In the genomic region with DNA sequence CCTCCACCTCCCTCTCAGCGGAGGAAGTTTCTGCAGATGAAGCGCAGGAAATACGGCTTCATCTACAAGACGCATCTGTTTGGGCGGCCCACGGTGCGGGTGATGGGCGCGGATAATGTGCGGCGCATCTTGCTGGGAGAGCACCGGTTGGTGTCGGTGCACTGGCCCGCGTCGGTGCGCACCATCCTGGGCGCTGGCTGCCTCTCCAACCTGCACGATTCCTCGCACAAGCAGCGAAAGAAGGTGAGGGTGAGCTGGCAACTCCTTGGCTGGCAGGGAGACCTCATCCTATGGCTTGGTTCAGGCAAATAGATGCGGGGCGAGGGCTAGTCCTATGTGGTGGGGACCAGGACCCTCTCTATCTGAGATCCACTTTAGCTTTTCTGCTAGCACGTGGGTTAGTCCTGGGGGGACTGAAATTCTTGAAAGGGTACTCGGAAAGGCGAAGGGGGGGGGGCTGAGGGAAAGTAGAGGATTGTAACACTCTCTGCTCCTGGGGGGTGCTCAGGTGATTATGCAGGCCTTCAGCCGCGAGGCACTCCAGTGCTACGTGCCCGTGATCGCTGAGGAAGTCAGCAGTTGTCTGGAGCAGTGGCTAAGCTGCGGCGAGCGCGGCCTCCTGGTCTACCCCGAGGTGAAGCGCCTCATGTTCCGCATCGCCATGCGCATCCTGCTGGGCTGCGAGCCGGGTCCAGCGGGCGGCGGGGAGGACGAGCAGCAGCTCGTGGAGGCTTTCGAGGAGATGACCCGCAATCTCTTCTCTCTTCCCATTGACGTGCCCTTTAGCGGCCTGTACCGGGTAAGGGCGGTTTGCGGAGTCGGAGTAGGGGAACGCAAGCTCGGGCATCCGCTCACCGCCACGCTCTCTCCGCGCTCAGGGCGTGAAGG, we compare ENCODE assay signal across 9 mouse cellular contexts. TPM values are rescaled to one million over a fixed set of nuclear protein-coding genes. Genes with fewer than 3 reads are reported as not detected.
DNase-seq lines count a peak whose midpoint lies in the region; ATAC-seq lines count a peak whose summit lies in the region.
"Had no signal": no experiment of that assay in that cellular context is flagged by ENCODE, and none has a peak within 500 bp of the region (broad histone marks: within the 10 kb centered on the region; RNA-seq: fewer than 3 reads in every experiment).

No protein-coding gene starts in this region.

- H3K27ac ChIP-seq in lung, embryonic 15.5 days = no peak overlapping the region
- no peak overlapping the region for H3K27ac ChIP-seq in forebrain, embryonic 13.5 days
- H3K27ac ChIP-seq in liver, embryonic 13.5 days = no peak overlapping the region
- H3K27ac ChIP-seq in stomach, embryonic 15.5 days = no peak overlapping the region

- no peak for DNase-seq in lung, postnatal 4 days
- no peak for DNase-seq in liver, embryonic 13.5 days
- DNase-seq in cerebellum, adult 11 months = no peak
- DNase-seq in yolk sac, embryonic 10.5 days (ENCODE audit: low spot score) = no peak
- DNase-seq in lung, adult 18-20 months = no peak

- no peak overlapping the region for H3K9ac ChIP-seq in lung, embryonic 15.5 days
- H3K9ac ChIP-seq in forebrain, embryonic 13.5 days = no peak overlapping the region
- no peak overlapping the region for H3K9ac ChIP-seq in liver, embryonic 13.5 days
- no peak overlapping the region for H3K9ac ChIP-seq in stomach, embryonic 15.5 days

- peak overlapping the region; percentile 36 for H3K4me3 ChIP-seq in lung, embryonic 15.5 days
- H3K4me3 ChIP-seq in forebrain, embryonic 13.5 days = peak overlapping the region; percentile 30
- peak overlapping the region; percentile 38 for H3K4me3 ChIP-seq in liver, embryonic 13.5 days (replicated peaks)
- H3K4me3 ChIP-seq in stomach, embryonic 15.5 days (replicated peaks) = peak overlapping the region; percentile 36

- WGBS in lung, embryonic 15.5 days = under 1% methylated on average over 63 of the region's 63 CpGs
- WGBS in forebrain, embryonic 13.5 days = under 1% methylated on average over 61 of the region's 63 CpGs
- WGBS in liver, embryonic 13.5 days (ENCODE audit: insufficient replicate concordance) = 2% methylated on average over 63 of the region's 63 CpGs
- 1% methylated on average over 63 of the region's 63 CpGs for WGBS in stomach, embryonic 15.5 days

- no peaks in the 10 kb centered on the region for H3K36me3 ChIP-seq in lung, embryonic 15.5 days
- H3K36me3 ChIP-seq in forebrain, embryonic 13.5 days (ENCODE audit: poor library complexity, severe bottlenecking) = no peaks in the 10 kb centered on the region
- H3K36me3 ChIP-seq in liver, embryonic 13.5 days = no peaks in the 10 kb centered on the region
- no peaks in the 10 kb centered on the region for H3K36me3 ChIP-seq in stomach, embryonic 15.5 days

- H3K27me3 ChIP-seq in lung, embryonic 15.5 days = peaks cover 98% of the 10 kb centered on the region
- H3K27me3 ChIP-seq in forebrain, embryonic 13.5 days = peaks cover 99% of the 10 kb centered on the region
- peaks cover 98% of the 10 kb centered on the region for H3K27me3 ChIP-seq in liver, embryonic 13.5 days
- H3K27me3 ChIP-seq in stomach, embryonic 15.5 days (replicated peaks) = peaks cover 93% of the 10 kb centered on the region

- peak overlapping the region; percentile 58 for H3K4me2 ChIP-seq in lung, embryonic 15.5 days
- H3K4me2 ChIP-seq in forebrain, embryonic 13.5 days = peak overlapping the region; percentile 56
- H3K4me2 ChIP-seq in liver, embryonic 13.5 days = peak overlapping the region; percentile 57
- peak overlapping the region; percentile 63 for H3K4me2 ChIP-seq in stomach, embryonic 15.5 days

- no peaks in the 10 kb centered on the region for H3K9me3 ChIP-seq in lung, embryonic 15.5 days
- H3K9me3 ChIP-seq in forebrain, embryonic 13.5 days (replicated peaks) = no peaks in the 10 kb centered on the region
- no peaks in the 10 kb centered on the region for H3K9me3 ChIP-seq in liver, embryonic 13.5 days (replicated peaks)
- no peaks in the 10 kb centered on the region for H3K9me3 ChIP-seq in stomach, embryonic 15.5 days

- peak; percentile 28; the same call in 1 of the 2 replicates for ATAC-seq in lung, embryonic 15.5 days (ENCODE audit: borderline replicate concordance, extremely low read depth, low FRiP score, low TSS enrichment)
- peak; percentile 31; the same call in 1 of the 2 replicates for ATAC-seq in forebrain, embryonic 13.5 days
- ATAC-seq in liver, embryonic 13.5 days (ENCODE audit: low read depth) = no peak
- ATAC-seq in stomach, embryonic 15.5 days (ENCODE audit: insufficient read depth, low FRiP score, low read depth) = no peak

- H3K4me1 ChIP-seq in lung, embryonic 15.5 days = peaks cover 32% of the 10 kb centered on the region
- peaks cover 31% of the 10 kb centered on the region for H3K4me1 ChIP-seq in forebrain, embryonic 13.5 days
- peaks cover 36% of the 10 kb centered on the region for H3K4me1 ChIP-seq in liver, embryonic 13.5 days (replicated peaks)
- peaks cover 18% of the 10 kb centered on the region for H3K4me1 ChIP-seq in stomach, embryonic 15.5 days

RNA-seq across cellular contexts. Expression of a gene that starts 0.9 kb away (rescaled TPM):
- polyA plus RNA-seq in lung, embryonic 15.5 days (2015; fragmentation: Nextera tagmentation; extraction: Ambion mirVana) = 0.25 and 0.50 TPM in 2 replicates
- 0.15 TPM in 1 of 2 replicates, not detected in the other for polyA plus RNA-seq in forebrain, embryonic 13.5 days (2015; fragmentation: Nextera tagmentation; extraction: Ambion mirVana)
- 0.16 and 0.27 TPM in 2 replicates for polyA plus RNA-seq in liver, embryonic 13.5 days (2015; fragmentation: Nextera tagmentation; extraction: Ambion mirVana)
- polyA plus RNA-seq in stomach, embryonic 15.5 days (2015; fragmentation: Nextera tagmentation; extraction: Ambion mirVana) = 4.5 and 8.5 TPM in 2 replicates
- polyA plus RNA-seq: adrenal gland, adult 2 months had no signal

RNA-seq across cellular contexts. Expression of a gene that starts 13.1 kb away (rescaled TPM):
- polyA plus RNA-seq in lung, embryonic 15.5 days (2015; fragmentation: Nextera tagmentation; extraction: Ambion mirVana) = not detected in 2 replicates
- not detected in 2 replicates for polyA plus RNA-seq in forebrain, embryonic 13.5 days (2015; fragmentation: Nextera tagmentation; extraction: Ambion mirVana)
- polyA plus RNA-seq in liver, embryonic 13.5 days (2015; fragmentation: Nextera tagmentation; extraction: Ambion mirVana) = not detected in 2 replicates
- polyA plus RNA-seq in stomach, embryonic 15.5 days (2015; fragmentation: Nextera tagmentation; extraction: Ambion mirVana) = 0.08 and 0.12 TPM in 2 replicates
- polyA plus RNA-seq: adrenal gland, adult 2 months had no signal

Comparison
In these comparisons a context has a peak if more than half of its experiments do, and no peak if none do; other contexts are left out.
1. ATAC-seq: peak in lung, embryonic 15.5 days (single experiment) and forebrain, embryonic 13.5 days (single experiment); none in liver, embryonic 13.5 days (single experiment) and stomach, embryonic 15.5 days (single experiment).
2. Peak in every context shown above with its lines, with median percentiles within 50 percentile points of each other: H3K4me2 ChIP-seq and H3K4me3 ChIP-seq.